Mouse (Mus musculus) liver, embryonic 14.5 days (tissue): ENCODE data around the gene Gm8764. TPM values are rescaled to one million over a fixed set of nuclear protein-coding genes. Genes with fewer than 3 reads are reported as not detected.
"Not testable (repeated sequence)": the region's sequence is repeated elsewhere in the genome, so short reads cannot be mapped to it uniquely, and the experiment has no call there.

Experiments
- ATAC-seq: fragments of 200-750 bp; cut with Nextera tagmentation; 2 replicates; pipeline ENCODE4 v1.8.0; 2017; ENCODE audit warnings: moderate number of reproducible peaks, mild to moderate bottlenecking, moderate library complexity; ENCODE audit not compliant: insufficient read depth
- DNase-seq, 3 experiments: peaks; one replicate each; pipeline ENCODE4 v3.0.0-alpha.2; 2012 to 2013; ENCODE audit warnings: low read depth in 3 of 3, low spot score in 3 of 3
- H3K27ac ChIP-seq: fragments of 300-500 bp; sonication (generic); 2 replicates; pipeline ENCODE4 v1.5.1; 2014; ENCODE audit warnings: moderate library complexity, mild to moderate bottlenecking, control low read depth, inconsistent platforms
- H3K27me3 ChIP-seq: fragments of 300-500 bp; sonication (generic); 2 replicates; pipeline ENCODE4 v1.6.1; 2014; ENCODE audit warnings: mild to moderate bottlenecking, low read length, moderate library complexity; ENCODE audit not compliant: control insufficient read depth, insufficient read depth
- H3K36me3 ChIP-seq: fragments of 300-500 bp; sonication (generic); replicated peaks from 2 replicates; pipeline ENCODE4 v1.6.1; 2014; ENCODE audit warnings: low read depth; ENCODE audit not compliant: control insufficient read depth, insufficient read depth
- H3K4me1 ChIP-seq, 2 experiments: fragments of 200-500 bp in 1 of 2; fragments of 300-500 bp in 1 of 2; sonication (generic) in 1 of 2; replicated peaks; 2 replicates each; pipeline ENCODE4 v1.6.1; 2012 to 2014; ENCODE audit warnings: antibody characterized with exemption in 1 of 2, inconsistent platforms in 1 of 2, low read length in 1 of 2; ENCODE audit not compliant: control insufficient read depth in 2 of 2, insufficient read depth in 2 of 2
- H3K4me2 ChIP-seq: fragments of 300-500 bp; sonication (generic); 2 replicates; pipeline ENCODE4 v1.6.1; 2014; ENCODE audit warnings: low read depth, mild to moderate bottlenecking, control low read depth, moderate library complexity
- H3K4me3 ChIP-seq, 2 experiments: fragments of 200-500 bp in 1 of 2; fragments of 300-500 bp in 1 of 2; sonication (generic) in 1 of 2; 2 replicates each; pipeline ENCODE4 v1.5.1; 2012 to 2014; ENCODE audit warnings: low read depth in 2 of 2, low read length in 2 of 2, mild to moderate bottlenecking in 2 of 2, control low read depth in 1 of 2, inconsistent platforms in 1 of 2, moderate library complexity in 1 of 2; ENCODE audit not compliant: insufficient read depth in 1 of 2
- H3K9ac ChIP-seq: fragments of 300-500 bp; sonication (generic); replicated peaks from 2 replicates; pipeline ENCODE4 v1.6.1; 2014; ENCODE audit warnings: mild to moderate bottlenecking, control low read depth, moderate library complexity
- H3K9me3 ChIP-seq: fragments of 300-500 bp; sonication (generic); 2 replicates; pipeline ENCODE4 v1.6.1; 2016; ENCODE audit warnings: low read length, mixed read lengths; ENCODE audit not compliant: control insufficient read depth
- CTCF ChIP-seq: IDR thresholded peaks from 2 replicates; pipeline ENCODE4 v1.5.1; 2016; ENCODE audit warnings: antibody characterized with exemption, low read depth, control low read depth
- EP300 ChIP-seq: IDR thresholded peaks from 2 replicates; pipeline ENCODE4 v1.6.1; 2016; ENCODE audit warnings: antibody characterized with exemption, low read depth
- WGBS: fragments of 180-500 bp; shearing (Covaris S2); extraction: QIAGEN DNeasy Blood & Tissue Kit; methylation state at CpG from one replicate; pipeline ENCODE4 v1.1.7; 2014; ENCODE audit not compliant: insufficient replicate concordance; 5-methylcytosine and 5-hydroxymethylcytosine counted together
- polyA plus RNA-seq, 2 experiments: library from polyadenylated mRNA; depleted of rRNA in 1 of 2; stranded (reverse) in 1 of 2; unstranded in 1 of 2; fragments of >200 nt; fragmentation: Nextera tagmentation in 1 of 2; extraction: Ambion mirVana in 1 of 2; gene quantifications; 2 replicates each; pipeline versions ENCODE4 v1.2.1 to v1.2.3; 2012 to 2014

The Gm8764 gene
- polyA plus RNA-seq, 2 experiments, result not detected

- H3K4me3 ChIP-seq, H3K4me1 ChIP-seq, H3K27ac ChIP-seq, H3K9ac ChIP-seq, H3K9me3 ChIP-seq, H3K4me2 ChIP-seq, DNase-seq, H3K27me3 ChIP-seq, ATAC-seq, H3K36me3 ChIP-seq: not testable (repeated sequence)
- WGBS, result no CpG with 5 or more reads among the region's 3 CpGs
Observed at GRCm38 (mm10) chr10:104193742-104194141, 33.9 kb downstream of the Gm8764 start, which contains the start of gene Gm4340. Gm4340 (plus strand) TSS chr10:104194042.

DNA sequence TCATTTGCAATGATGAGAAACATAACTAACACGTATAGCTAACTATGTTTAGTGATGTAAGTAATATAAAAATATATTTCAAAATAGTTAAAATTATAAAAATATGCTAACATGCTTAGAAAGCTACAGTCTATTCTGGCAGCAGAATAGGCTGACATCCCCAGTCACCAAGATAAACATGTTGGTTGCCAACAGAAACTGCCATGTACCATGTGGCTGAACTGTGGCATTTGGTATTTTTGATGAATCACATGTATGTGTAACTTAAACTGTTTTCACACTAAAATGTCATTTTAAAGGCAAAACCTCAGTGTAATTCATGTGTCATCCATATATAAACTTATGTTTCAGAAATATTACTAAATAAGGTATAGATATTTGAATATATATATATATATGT, 49.8 kb downstream of the Gm8764 start:
- H3K4me1 ChIP-seq, result no peaks in the 10 kb centered on the region
- ATAC-seq, result no peak
- H3K36me3 ChIP-seq, result no peaks in the 10 kb centered on the region
- 44% methylated on average over 1 of the region's 1 CpGs for WGBS
- H3K4me3 ChIP-seq, result no peak overlapping the region
- no peak for TF ChIP-seq CTCF
- no peak for TF ChIP-seq EP300
- no peaks in the 10 kb centered on the region for H3K27me3 ChIP-seq
- no peak overlapping the region for H3K4me2 ChIP-seq
- H3K27ac ChIP-seq, result no peak overlapping the region
- H3K9ac ChIP-seq, result no peak overlapping the region
- H3K9me3 ChIP-seq, result no peaks in the 10 kb centered on the region
- no peak for DNase-seq

DNA sequence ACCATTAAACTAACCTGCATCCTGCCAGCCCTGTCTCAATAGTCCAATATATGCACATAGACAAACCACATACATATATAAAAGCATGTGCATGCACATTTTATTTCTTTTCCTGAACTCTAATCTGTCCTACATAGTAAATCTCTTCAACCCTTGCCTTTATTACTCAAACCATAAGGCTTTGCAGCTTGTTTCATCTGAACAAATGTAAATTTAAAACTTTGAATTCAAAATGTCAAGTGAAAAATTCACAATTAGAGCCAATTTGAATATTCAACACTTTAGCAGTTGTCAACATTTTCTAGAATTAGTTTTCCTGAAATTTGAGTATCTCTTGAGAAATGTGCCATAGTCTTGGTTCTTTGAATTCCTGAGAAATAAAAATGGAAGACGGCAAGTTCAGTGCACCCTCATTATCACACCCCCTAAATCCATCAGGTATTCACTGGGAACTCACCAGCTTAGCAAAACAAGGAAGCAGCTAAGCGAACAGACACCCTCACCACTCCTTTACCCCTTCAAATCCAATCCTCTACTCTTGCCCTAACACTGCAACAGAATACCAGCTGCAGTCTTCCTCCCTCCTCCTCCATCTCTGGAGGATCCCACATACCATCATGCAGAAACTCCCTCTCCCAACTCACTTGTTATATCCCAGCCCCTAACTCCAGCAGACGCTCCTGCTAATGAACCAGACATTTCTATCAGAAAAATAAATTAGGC, 50.6 kb downstream of the Gm8764 start:
- no peaks in the 10 kb centered on the region for H3K27me3 ChIP-seq
- ATAC-seq, result no peak
- TF ChIP-seq EP300, result no peak
- no peak for TF ChIP-seq CTCF
- no peak overlapping the region for H3K4me2 ChIP-seq
- no peak overlapping the region for H3K27ac ChIP-seq
- H3K4me1 ChIP-seq, result no peaks in the 10 kb centered on the region
- DNase-seq, result no peak
- no peaks in the 10 kb centered on the region for H3K36me3 ChIP-seq
- no peaks in the 10 kb centered on the region for H3K9me3 ChIP-seq
- no peak overlapping the region for H3K4me3 ChIP-seq
- H3K9ac ChIP-seq, result no peak overlapping the region
- WGBS, result 61% methylated on average over 3 of the region's 3 CpGs

Other genes with a start within 250 kb of the Gm8764 start
- not detected in 2 replicates for gene Gm21293, start 17.0 kb upstream of the Gm8764 start, polyA plus RNA-seq (2012; rRNA removed)
- not detected in 2 replicates for gene Gm21293, start 17.0 kb upstream of the Gm8764 start, polyA plus RNA-seq (2014; fragmentation: Nextera tagmentation; extraction: Ambion mirVana)
- gene Gm6763, start 8.5 kb upstream of the Gm8764 start, polyA plus RNA-seq (2012; rRNA removed), result not detected in 2 replicates
- not detected in 2 replicates for gene Gm6763, start 8.5 kb upstream of the Gm8764 start, polyA plus RNA-seq (2014; fragmentation: Nextera tagmentation; extraction: Ambion mirVana)
- not detected in 2 replicates for gene Gm21304, start 8.5 kb downstream of the Gm8764 start, polyA plus RNA-seq (2012; rRNA removed)
- gene Gm21304, start 8.5 kb downstream of the Gm8764 start, polyA plus RNA-seq (2014; fragmentation: Nextera tagmentation; extraction: Ambion mirVana), result not detected in 2 replicates
- not detected in 2 replicates for gene Gm21312, start 17.0 kb downstream of the Gm8764 start, polyA plus RNA-seq (2012; rRNA removed)
- gene Gm21312, start 17.0 kb downstream of the Gm8764 start, polyA plus RNA-seq (2014; fragmentation: Nextera tagmentation; extraction: Ambion mirVana), result not detected in 2 replicates
- gene Gm20765, start 25.5 kb downstream of the Gm8764 start, polyA plus RNA-seq (2012; rRNA removed), result not detected in 2 replicates
- gene Gm20765, start 25.5 kb downstream of the Gm8764 start, polyA plus RNA-seq (2014; fragmentation: Nextera tagmentation; extraction: Ambion mirVana), result not detected in 2 replicates
- gene Gm4340, start 34.0 kb downstream of the Gm8764 start, polyA plus RNA-seq (2012; rRNA removed), result not detected in 2 replicates
- gene Gm4340, start 34.0 kb downstream of the Gm8764 start, polyA plus RNA-seq (2014; fragmentation: Nextera tagmentation; extraction: Ambion mirVana), result not detected in 2 replicates